Mouse (Mus musculus): ENCODE results near the gene Defb26. TPM values are rescaled to one million over a fixed set of nuclear protein-coding genes. Genes with fewer than 3 reads are reported as not detected.
A peak's percentile ranks its signal among the peaks of the same experiment; 100 is the strongest.

Defb26 gene
- polyA plus RNA-seq (2015; fragmentation: Nextera tagmentation; extraction: Ambion mirVana) = not detected in 2 replicates

DNA sequence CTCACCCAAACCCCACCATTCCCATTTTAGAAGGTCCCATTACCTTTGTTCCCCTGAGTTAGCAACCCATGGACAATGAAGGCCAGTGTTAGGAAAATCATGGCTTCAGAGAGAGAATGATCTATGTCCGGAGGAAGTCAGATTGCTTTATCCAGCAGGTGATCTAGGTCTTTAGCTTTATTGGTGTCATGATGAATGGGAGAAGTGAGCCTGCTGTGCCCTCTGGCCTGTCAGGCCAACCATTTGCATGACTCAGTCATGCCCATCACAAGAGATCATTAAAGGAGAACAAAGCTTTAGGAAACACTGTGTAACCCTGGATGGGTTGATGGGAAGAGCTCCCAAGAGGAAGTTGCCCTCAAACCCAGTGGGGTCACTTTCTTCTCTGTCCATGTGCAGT is at the start of gene Defb26:
TSS of gene Defb26 (minus strand) at position 101 of the 400 bp plus-strand sequence.
- 67% methylated on average over 1 of the region's 1 CpGs for WGBS
- Histone ChIP-seq H3K27me3 (no peaks in the 10 kb centered on the region), H3K27ac (no peak within 1 kb of the TSS), H3K9ac (no peak within 1 kb of the TSS), H3K4me2 (no peak within 1 kb of the TSS), H3K36me3 (ENCODE audit: poor library complexity, severe bottlenecking) (no peaks in the 10 kb centered on the region), H3K9me3 (replicated peaks) (no peaks in the 10 kb centered on the region), H3K4me1 (no peaks in the 10 kb centered on the region), H3K4me3 (no peak within 1 kb of the TSS)
- no peak for ATAC-seq

DNA sequence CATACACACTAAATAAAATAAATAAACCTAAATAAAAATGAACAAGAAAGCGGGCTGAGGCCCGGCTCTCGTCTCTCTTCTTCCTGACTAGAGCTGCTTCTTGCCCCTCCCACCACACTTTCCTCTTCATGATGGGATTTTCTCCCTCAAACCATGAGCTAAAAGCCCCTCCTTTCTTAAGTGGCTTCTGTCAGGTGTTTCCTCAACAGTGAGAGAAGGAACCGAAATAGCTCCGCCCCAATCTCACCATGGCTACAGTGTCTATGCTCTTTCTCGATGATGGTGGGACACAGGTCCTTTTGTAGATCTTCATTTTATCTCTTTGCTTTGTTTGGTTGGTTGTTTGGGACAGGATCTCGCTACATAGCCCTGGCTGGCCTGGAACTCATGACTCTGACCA is 45.2 kb upstream of the Defb26 start:
- Histone ChIP-seq H3K4me2 (no peak overlapping the region), H3K9me3 (replicated peaks) (no peaks in the 10 kb centered on the region), H3K36me3 (ENCODE audit: poor library complexity, severe bottlenecking) (no peaks in the 10 kb centered on the region), H3K27me3 (no peaks in the 10 kb centered on the region), H3K4me3 (no peak overlapping the region), H3K27ac (no peak overlapping the region), H3K9ac (no peak overlapping the region), H3K4me1 (0 out of 2 replicates have a peak, but pooled peaks cover 4% of the 10 kb centered on the region)
- ATAC-seq = no peak
- 88% methylated on average over 7 of the region's 7 CpGs for WGBS

- H3K4me2 ChIP-seq = peak overlapping the region; percentile 44
- H3K27me3 ChIP-seq = no peaks in the 10 kb centered on the region
- WGBS = 13% methylated on average over 16 of the region's 16 CpGs
- H3K4me3 ChIP-seq = no peak overlapping the region
- H3K4me1 ChIP-seq = 0 out of 2 replicates have a peak, but pooled peaks cover 4% of the 10 kb centered on the region
- H3K9ac ChIP-seq = peak overlapping the region; percentile 32; the same call in 1 of the 2 replicates
- no peak for ATAC-seq
- H3K36me3 ChIP-seq (ENCODE audit: poor library complexity, severe bottlenecking) = no peaks in the 10 kb centered on the region
- no peaks in the 10 kb centered on the region for H3K9me3 ChIP-seq (replicated peaks)
- no peak overlapping the region for H3K27ac ChIP-seq
These were observed 42.4 kb upstream of the Defb26 start for GRCm38 (mm10) chr2:152553774-152554423.

- no peaks in the 10 kb centered on the region for H3K9me3 ChIP-seq (replicated peaks)
- no peaks in the 10 kb centered on the region for H3K4me1 ChIP-seq
- H3K36me3 ChIP-seq (ENCODE audit: poor library complexity, severe bottlenecking) = no peaks in the 10 kb centered on the region
- H3K4me2 ChIP-seq = no peak overlapping the region
- 83% methylated on average over 5 of the region's 5 CpGs for WGBS
- no peaks in the 10 kb centered on the region for H3K27me3 ChIP-seq
- ATAC-seq = no peak
- H3K27ac ChIP-seq = no peak overlapping the region
- no peak overlapping the region for H3K9ac ChIP-seq
- H3K4me3 ChIP-seq = no peak overlapping the region
These were observed 36.6 kb upstream of the Defb26 start for GRCm38 (mm10) chr2:152548124-152548523.

- 15% methylated on average over 4 of the region's 4 CpGs for WGBS
These were observed 33.2 kb upstream of the Defb26 start for GRCm38 (mm10) chr2:152544691-152545090.

GRCm38 (mm10) chr2:152543478-152543877 is 32.0 kb upstream of the Defb26 start:
- H3K4me3 ChIP-seq = no peak overlapping the region
- no peak for ATAC-seq
- H3K27ac ChIP-seq = no peak overlapping the region
- no peak overlapping the region for H3K4me2 ChIP-seq
- no peaks in the 10 kb centered on the region for H3K27me3 ChIP-seq
- H3K36me3 ChIP-seq (ENCODE audit: poor library complexity, severe bottlenecking) = no peaks in the 10 kb centered on the region
- 84% methylated on average over 4 of the region's 4 CpGs for WGBS
- H3K9me3 ChIP-seq (replicated peaks) = no peaks in the 10 kb centered on the region
- H3K9ac ChIP-seq = no peak overlapping the region
- no peaks in the 10 kb centered on the region for H3K4me1 ChIP-seq

More at GRCm38 (mm10) chr2:152544691-152545090, 33.2 kb upstream of the Defb26 start:
- H3K9ac ChIP-seq = no peak overlapping the region
- no peaks in the 10 kb centered on the region for H3K4me1 ChIP-seq
- H3K27ac ChIP-seq = no peak overlapping the region
- H3K36me3 ChIP-seq (ENCODE audit: poor library complexity, severe bottlenecking) = no peaks in the 10 kb centered on the region
- peak; percentile 80; the same call in 1 of the 2 replicates for ATAC-seq
- no peak overlapping the region for H3K4me3 ChIP-seq
- no peaks in the 10 kb centered on the region for H3K27me3 ChIP-seq
- H3K4me2 ChIP-seq = no peak overlapping the region
- no peaks in the 10 kb centered on the region for H3K9me3 ChIP-seq (replicated peaks)

DNA sequence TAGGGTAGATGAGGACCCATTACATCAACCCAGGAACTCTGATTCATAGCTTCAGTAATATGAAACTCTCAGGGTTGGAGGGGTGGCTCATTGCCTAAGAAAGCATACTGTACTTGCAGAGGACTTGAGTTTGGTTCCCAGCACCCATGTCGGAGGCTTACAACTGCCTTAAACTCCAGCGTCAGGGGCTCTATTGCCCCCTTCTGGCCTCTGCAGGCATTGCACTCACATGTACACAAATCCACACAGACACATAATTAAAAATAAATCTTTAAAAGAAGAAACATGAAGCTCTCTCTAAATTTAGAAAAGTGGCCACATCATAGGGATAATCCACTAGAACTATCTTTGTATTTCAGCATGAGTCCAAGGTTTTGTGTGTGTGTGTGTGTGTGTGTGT is 31.4 kb upstream of the Defb26 start:
- no peak for ATAC-seq
- H3K9ac ChIP-seq = no peak overlapping the region
- no peaks in the 10 kb centered on the region for H3K4me1 ChIP-seq
- no peak overlapping the region for H3K4me2 ChIP-seq
- H3K27me3 ChIP-seq = no peaks in the 10 kb centered on the region
- WGBS = 79% methylated on average over 2 of the region's 2 CpGs
- H3K27ac ChIP-seq = no peak overlapping the region
- H3K4me3 ChIP-seq = no peak overlapping the region
- no peaks in the 10 kb centered on the region for H3K36me3 ChIP-seq (ENCODE audit: poor library complexity, severe bottlenecking)
- H3K9me3 ChIP-seq (replicated peaks) = no peaks in the 10 kb centered on the region

DNA sequence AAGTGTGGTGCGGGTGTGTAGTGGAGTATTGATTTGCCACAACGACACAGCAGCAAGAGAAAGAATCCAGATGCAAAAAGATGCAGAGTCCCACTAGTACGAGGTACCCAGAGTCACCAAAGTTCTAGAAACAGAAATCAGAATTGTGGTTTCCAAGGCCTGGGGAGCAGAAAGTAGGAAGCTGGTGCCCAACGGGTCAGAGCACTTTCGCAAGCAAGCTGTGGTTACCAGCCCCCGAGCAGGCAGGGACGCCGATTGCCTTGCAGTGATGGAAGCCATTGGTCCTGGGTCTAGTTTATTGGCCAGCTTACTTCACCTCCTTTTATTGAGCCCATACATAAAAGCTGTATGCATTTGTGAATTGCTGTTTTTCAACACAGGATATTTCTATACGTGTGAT is 30.5 kb upstream of the Defb26 start:
- H3K27ac ChIP-seq = no peak overlapping the region
- H3K27me3 ChIP-seq = no peaks in the 10 kb centered on the region
- H3K9ac ChIP-seq = no peak overlapping the region
- no peaks in the 10 kb centered on the region for H3K9me3 ChIP-seq (replicated peaks)
- H3K36me3 ChIP-seq (ENCODE audit: poor library complexity, severe bottlenecking) = no peaks in the 10 kb centered on the region
- H3K4me3 ChIP-seq = no peak overlapping the region
- H3K4me2 ChIP-seq = no peak overlapping the region
- 87% methylated on average over 9 of the region's 9 CpGs for WGBS
- ATAC-seq = no peak
- no peaks in the 10 kb centered on the region for H3K4me1 ChIP-seq

DNA sequence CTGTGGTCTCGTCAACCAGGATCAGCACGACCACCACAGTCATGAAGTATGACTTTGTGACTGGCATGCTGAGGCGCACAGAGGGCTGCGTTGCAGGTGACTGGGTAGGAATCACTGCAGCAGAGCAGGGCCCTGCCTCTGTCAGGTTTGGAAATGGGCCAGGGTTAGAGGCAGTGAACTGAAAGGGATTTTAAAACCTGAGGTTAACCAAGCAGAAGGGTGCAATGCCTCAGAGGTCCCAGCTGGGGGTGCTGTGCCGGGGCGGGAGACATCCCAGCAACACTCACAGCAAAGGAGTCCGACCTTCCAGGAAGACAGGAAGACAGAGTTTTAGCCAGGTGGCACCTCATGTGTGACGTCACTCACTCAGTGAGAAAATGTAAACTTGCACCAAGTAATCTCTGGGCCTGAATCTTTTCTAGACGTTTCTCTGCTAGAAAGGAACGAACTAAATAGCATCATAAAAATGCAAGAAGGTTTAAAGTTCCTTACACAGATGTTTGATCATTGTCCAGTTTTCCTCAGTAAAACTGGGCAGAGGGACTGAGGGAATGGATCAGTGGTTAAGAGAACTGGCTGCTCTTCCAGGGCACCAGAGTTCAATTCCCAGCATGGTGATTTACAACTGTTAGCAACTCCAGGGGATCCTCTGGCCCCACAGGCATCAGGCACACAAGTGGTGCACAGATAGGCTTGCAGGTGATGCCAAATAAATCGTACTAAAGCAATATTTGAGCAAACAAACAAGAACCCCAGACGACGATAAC is 28.6 kb upstream of the Defb26 start, which contains the start of gene Defb29:
TSS of gene Defb29 (minus strand) at position 155 of the 767 bp plus-strand sequence.
- Histone ChIP-seq H3K36me3 (ENCODE audit: poor library complexity, severe bottlenecking) (no peaks in the 10 kb centered on the region), H3K4me3 (no peak within 1 kb of the TSS), H3K27ac (no peak within 1 kb of the TSS), H3K9ac (no peak within 1 kb of the TSS), H3K9me3 (replicated peaks) (no peaks in the 10 kb centered on the region), H3K27me3 (no peaks in the 10 kb centered on the region), H3K4me2 (no peak within 1 kb of the TSS), H3K4me1 (no peaks in the 10 kb centered on the region)
- 57% methylated on average over 13 of the region's 13 CpGs for WGBS
- no peak for ATAC-seq

DNA sequence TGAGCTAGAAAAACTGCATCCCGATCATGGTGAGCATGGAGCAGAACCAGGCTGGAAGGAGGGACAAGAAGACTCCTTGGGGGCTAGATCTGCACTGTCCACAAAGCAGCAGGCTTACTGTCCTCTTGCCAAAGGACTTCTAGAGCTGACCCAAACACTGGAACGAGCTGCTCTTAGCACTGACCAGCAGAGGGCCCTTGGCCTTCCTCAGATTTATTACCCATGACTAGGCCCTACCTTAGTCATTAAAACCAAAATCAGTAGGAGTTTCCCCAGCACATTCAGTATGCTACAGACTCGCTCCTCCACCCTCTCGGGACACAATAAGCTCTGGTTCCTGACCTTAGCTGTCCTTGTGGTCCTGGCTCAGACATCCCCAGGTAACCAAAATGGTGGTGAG is 6.5 kb upstream of the Defb26 start, which contains the start of gene Defb28:
TSS of gene Defb28 (plus strand) at position 275 of the 400 bp plus-strand sequence.
- 77% methylated on average over 4 of the region's 4 CpGs for WGBS
- Histone ChIP-seq H3K27ac (no peak within 1 kb of the TSS), H3K36me3 (ENCODE audit: poor library complexity, severe bottlenecking) (no peaks in the 10 kb centered on the region), H3K4me2 (no peak within 1 kb of the TSS), H3K9me3 (replicated peaks) (no peaks in the 10 kb centered on the region), H3K4me3 (no peak within 1 kb of the TSS), H3K9ac (no peak within 1 kb of the TSS), H3K4me1 (no peaks in the 10 kb centered on the region), H3K27me3 (no peaks in the 10 kb centered on the region)
- no peak for ATAC-seq

- WGBS = 70% methylated on average over 4 of the region's 4 CpGs
- no peaks in the 10 kb centered on the region for H3K4me1 ChIP-seq
- ATAC-seq = no peak
- H3K36me3 ChIP-seq (ENCODE audit: poor library complexity, severe bottlenecking) = no peaks in the 10 kb centered on the region
- no peaks in the 10 kb centered on the region for H3K27me3 ChIP-seq
- no peaks in the 10 kb centered on the region for H3K9me3 ChIP-seq (replicated peaks)
- H3K4me3 ChIP-seq = no peak overlapping the region
- no peak overlapping the region for H3K4me2 ChIP-seq
- no peak overlapping the region for H3K27ac ChIP-seq
- no peak overlapping the region for H3K9ac ChIP-seq
These were observed 4.6 kb upstream of the Defb26 start for GRCm38 (mm10) chr2:152516084-152516483.

DNA sequence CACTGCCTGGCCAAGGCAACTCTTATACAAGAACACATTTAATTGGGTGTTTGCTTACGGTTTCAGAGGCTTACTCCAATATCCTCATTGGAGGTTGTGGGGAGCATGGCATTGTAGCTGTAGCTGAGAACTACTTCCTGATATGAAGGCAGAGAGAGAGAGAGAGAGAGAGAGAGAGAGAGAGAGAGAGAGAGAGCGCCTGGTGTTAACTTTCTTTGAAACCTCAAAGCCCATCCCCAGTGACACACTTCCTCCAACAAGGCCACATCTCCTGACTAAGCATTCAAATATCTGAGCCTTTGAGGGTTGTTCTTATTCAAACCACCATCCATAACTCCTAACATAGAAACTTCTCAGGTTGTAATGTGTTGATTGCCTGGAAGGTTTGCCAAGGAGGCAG is 7.5 kb downstream of the Defb26 start:
- H3K36me3 ChIP-seq (ENCODE audit: poor library complexity, severe bottlenecking) = no peaks in the 10 kb centered on the region

More for the DNA sequence above, 7.5 kb downstream of the Defb26 start:
- Histone ChIP-seq H3K9me3 (replicated peaks) (no peaks in the 10 kb centered on the region), H3K4me3 (no peak overlapping the region), H3K27ac (no peak overlapping the region), H3K4me1 (no peaks in the 10 kb centered on the region), H3K27me3 (no peaks in the 10 kb centered on the region), H3K4me2 (no peak overlapping the region), H3K9ac (no peak overlapping the region)
- no peak for ATAC-seq
- 88% methylated on average over 2 of the region's 2 CpGs for WGBS

All from forebrain, embryonic 13.5 days (tissue).